Mouse (Mus musculus): ENCODE data around the gene Olfr73. TPM values are rescaled to one million over a fixed set of nuclear protein-coding genes. Genes with fewer than 3 reads are reported as not detected.
"Not testable (repeated sequence)": the region's sequence is repeated elsewhere in the genome, so short reads cannot be mapped to it uniquely, and the experiment has no call there.

The Olfr73 gene
- polyA plus RNA-seq (2014; fragmentation: Nextera tagmentation; extraction: Ambion mirVana): not detected in 2 replicates

DNA sequence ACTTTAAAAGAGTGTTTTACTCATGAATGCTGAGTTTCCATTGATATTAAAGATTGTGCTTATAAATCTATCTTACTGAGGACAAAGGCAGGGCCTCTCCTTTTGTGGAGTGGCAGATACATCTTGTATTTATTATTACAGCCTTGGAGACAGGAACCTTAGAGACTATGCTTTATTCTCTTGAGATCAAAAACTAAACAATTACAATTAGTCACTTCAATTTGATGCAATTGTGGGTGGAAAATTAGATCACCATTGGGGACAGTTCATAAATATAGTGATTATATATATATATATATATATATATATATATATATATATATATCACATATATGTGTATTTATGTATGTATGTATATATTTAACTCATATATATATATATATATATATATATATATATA lies at the start of gene Olfr73:
Gene Olfr73, minus strand, starts transcription at position 101 of the 400 bp plus-strand sequence.
- no peak within 1 kb of the TSS for H3K4me3 ChIP-seq (ENCODE audit: low read depth, low read length)
- H3K4me1 ChIP-seq (replicated peaks; ENCODE audit: control insufficient read depth, insufficient read depth, low read length): no peaks in the 10 kb centered on the region
- H3K36me3 ChIP-seq (ENCODE audit: control insufficient read depth, insufficient read depth, low read length): no peaks in the 10 kb centered on the region

DNA sequence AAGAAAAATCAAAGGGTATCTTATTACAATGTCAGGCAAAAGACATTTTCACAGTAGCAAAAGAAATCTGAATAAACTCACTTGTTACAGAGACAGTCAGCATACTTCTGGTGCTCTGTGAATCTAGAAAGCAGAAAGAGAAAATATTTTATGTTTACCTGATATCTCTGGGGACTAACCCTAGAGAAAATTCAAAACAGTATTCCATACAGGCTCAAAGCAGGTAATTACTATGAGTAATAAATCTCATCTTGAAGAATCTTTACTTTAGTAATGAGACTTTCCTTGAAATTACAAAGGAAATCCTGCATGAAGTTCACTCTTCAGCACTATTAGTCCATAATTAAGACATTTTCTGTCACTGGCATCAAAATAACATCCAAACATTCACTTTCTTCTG lies 34.2 kb upstream of the Olfr73 start, which contains the start of gene Olfr1163:
Gene Olfr1163, minus strand, starts transcription at position 101 of the 400 bp plus-strand sequence.
- Histone ChIP-seq H3K4me2 (ENCODE audit: low read length) (no peak within 1 kb of the TSS), H3K27me3 (replicated peaks; ENCODE audit: control insufficient read depth, insufficient read depth, low read length) (no peaks in the 10 kb centered on the region), H3K9ac (ENCODE audit: low read length) (no peak within 1 kb of the TSS), H3K27ac (ENCODE audit: low read depth) (no peak within 1 kb of the TSS), H3K36me3 (ENCODE audit: control insufficient read depth, insufficient read depth, low read length) (no peaks in the 10 kb centered on the region), H3K4me3 (ENCODE audit: low read depth, low read length) (no peak within 1 kb of the TSS), H3K9me3 (ENCODE audit: control insufficient read depth, low read length) (no peaks in the 10 kb centered on the region), H3K4me1 (replicated peaks; ENCODE audit: control insufficient read depth, insufficient read depth, low read length) (no peaks in the 10 kb centered on the region)
- no peak for ATAC-seq (replicated peaks; ENCODE audit: low FRiP score, low TSS enrichment, low read depth)
- no peak for DNase-seq (ENCODE audit: low spot score)

More for the DNA sequence above, at the start of gene Olfr73:
- Histone ChIP-seq H3K27me3 (replicated peaks; ENCODE audit: control insufficient read depth, insufficient read depth, low read length) (no peaks in the 10 kb centered on the region), H3K9me3 (ENCODE audit: control insufficient read depth, low read length) (no peaks in the 10 kb centered on the region), H3K4me2 (ENCODE audit: low read length) (no peak within 1 kb of the TSS), H3K9ac (ENCODE audit: low read length) (no peak within 1 kb of the TSS), H3K27ac (ENCODE audit: low read depth) (no peak within 1 kb of the TSS)
- no peak for ATAC-seq (replicated peaks; ENCODE audit: low FRiP score, low TSS enrichment, low read depth)
- DNase-seq (ENCODE audit: low spot score): no peak

DNA sequence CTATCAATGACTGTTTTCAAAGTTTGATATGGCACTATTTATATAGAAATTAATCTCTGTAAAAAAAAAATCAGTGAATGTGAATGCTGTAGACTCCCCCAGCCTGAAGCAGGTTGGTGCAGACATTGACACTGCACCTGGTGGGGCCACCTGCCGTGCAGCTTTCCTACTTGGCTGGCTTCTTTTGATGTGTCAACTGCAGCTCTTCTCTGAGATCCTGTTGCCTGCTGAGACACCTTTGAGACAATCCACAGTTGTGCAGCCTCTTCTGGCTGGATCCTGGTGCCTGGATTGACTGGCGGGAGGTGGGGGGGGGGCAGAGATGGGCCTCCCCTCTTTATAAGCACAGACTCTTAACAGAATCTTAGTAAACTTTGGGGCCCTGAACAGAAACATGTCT lies 26.1 kb upstream of the Olfr73 start:
- 91% methylated on average over 2 of the region's 2 CpGs for WGBS
- Histone ChIP-seq H3K4me3 (ENCODE audit: low read depth, low read length) (no peak overlapping the region), H3K4me1 (replicated peaks; ENCODE audit: control insufficient read depth, insufficient read depth, low read length) (no peaks in the 10 kb centered on the region), H3K27ac (ENCODE audit: low read depth) (no peak overlapping the region), H3K36me3 (ENCODE audit: control insufficient read depth, insufficient read depth, low read length) (no peaks in the 10 kb centered on the region), H3K27me3 (replicated peaks; ENCODE audit: control insufficient read depth, insufficient read depth, low read length) (no peaks in the 10 kb centered on the region), H3K9me3 (ENCODE audit: control insufficient read depth, low read length) (no peaks in the 10 kb centered on the region), H3K4me2 (ENCODE audit: low read length) (no peak overlapping the region), H3K9ac (ENCODE audit: low read length) (no peak overlapping the region)
- no peak for DNase-seq (ENCODE audit: low spot score)
- ATAC-seq (replicated peaks; ENCODE audit: low FRiP score, low TSS enrichment, low read depth): no peak

DNA sequence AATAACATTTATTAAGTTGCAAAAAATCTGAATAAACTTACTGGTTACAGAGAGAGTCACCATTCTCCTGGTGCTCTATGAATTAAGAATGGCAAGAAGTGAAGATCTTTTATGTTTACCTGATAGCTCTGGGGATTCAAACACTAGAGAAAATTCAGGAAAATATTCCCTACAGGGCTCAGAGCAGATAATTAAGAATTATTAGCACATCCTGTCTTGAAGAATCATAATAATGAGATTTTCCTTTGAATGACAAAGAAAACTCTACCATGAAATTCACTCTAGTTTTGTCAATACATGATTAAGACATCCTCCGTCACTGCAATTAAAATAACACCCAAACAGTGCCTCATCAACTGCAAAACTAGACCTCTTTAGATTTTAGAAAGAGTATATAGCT lies 13.5 kb upstream of the Olfr73 start, which contains the start of gene Olfr1162:
Gene Olfr1162, minus strand, starts transcription at position 101 of the 400 bp plus-strand sequence.
- no peak within 1 kb of the TSS for H3K4me3 ChIP-seq (ENCODE audit: low read depth, low read length)
- H3K9me3 ChIP-seq (ENCODE audit: control insufficient read depth, low read length): no peaks in the 10 kb centered on the region
- no peak within 1 kb of the TSS for H3K9ac ChIP-seq (ENCODE audit: low read length)
- ATAC-seq (replicated peaks; ENCODE audit: low FRiP score, low TSS enrichment, low read depth) (no peak), DNase-seq (ENCODE audit: low spot score) (no peak)
- no peaks in the 10 kb centered on the region for H3K36me3 ChIP-seq (ENCODE audit: control insufficient read depth, insufficient read depth, low read length)
- no peak within 1 kb of the TSS for H3K4me2 ChIP-seq (ENCODE audit: low read length)
- H3K27me3 ChIP-seq (replicated peaks; ENCODE audit: control insufficient read depth, insufficient read depth, low read length): no peaks in the 10 kb centered on the region
- 83% methylated on average over 1 of the region's 1 CpGs for WGBS
- H3K4me1 ChIP-seq (replicated peaks; ENCODE audit: control insufficient read depth, insufficient read depth, low read length): no peaks in the 10 kb centered on the region
- no peak within 1 kb of the TSS for H3K27ac ChIP-seq (ENCODE audit: low read depth)

DNA sequence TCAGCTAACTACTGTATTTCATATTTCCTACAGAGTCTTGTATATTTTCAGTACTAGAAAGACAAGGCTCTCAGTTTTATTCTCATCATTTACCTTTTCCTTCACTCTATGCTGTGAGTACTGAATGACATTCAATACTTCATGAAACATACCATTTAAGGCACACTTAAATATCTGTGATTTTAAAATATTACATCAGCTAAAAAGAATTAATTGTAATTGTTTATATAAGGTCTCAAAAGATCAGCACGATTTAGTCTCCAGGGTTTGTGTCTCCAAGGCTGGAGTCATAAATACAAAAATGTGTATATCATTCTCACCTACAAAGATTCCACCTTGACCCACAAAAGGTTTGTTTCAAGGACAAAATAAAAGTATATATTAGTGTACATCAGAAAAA lies 15.0 kb downstream of the Olfr73 start, which contains the start of gene Olfr1161:
Gene Olfr1161, plus strand, starts transcription at position 301 of the 400 bp plus-strand sequence.
- 65% methylated on average over 1 of the region's 1 CpGs for WGBS
- H3K27me3 ChIP-seq (replicated peaks; ENCODE audit: control insufficient read depth, insufficient read depth, low read length); H3K4me2 ChIP-seq (ENCODE audit: low read length); H3K4me1 ChIP-seq (replicated peaks; ENCODE audit: control insufficient read depth, insufficient read depth, low read length); H3K27ac ChIP-seq (ENCODE audit: low read depth); ATAC-seq (replicated peaks; ENCODE audit: low FRiP score, low TSS enrichment, low read depth); H3K9ac ChIP-seq (ENCODE audit: low read length); H3K36me3 ChIP-seq (ENCODE audit: control insufficient read depth, insufficient read depth, low read length); H3K9me3 ChIP-seq (ENCODE audit: control insufficient read depth, low read length); H3K4me3 ChIP-seq (ENCODE audit: low read depth, low read length); DNase-seq (ENCODE audit: low spot score): not testable (repeated sequence)

DNA sequence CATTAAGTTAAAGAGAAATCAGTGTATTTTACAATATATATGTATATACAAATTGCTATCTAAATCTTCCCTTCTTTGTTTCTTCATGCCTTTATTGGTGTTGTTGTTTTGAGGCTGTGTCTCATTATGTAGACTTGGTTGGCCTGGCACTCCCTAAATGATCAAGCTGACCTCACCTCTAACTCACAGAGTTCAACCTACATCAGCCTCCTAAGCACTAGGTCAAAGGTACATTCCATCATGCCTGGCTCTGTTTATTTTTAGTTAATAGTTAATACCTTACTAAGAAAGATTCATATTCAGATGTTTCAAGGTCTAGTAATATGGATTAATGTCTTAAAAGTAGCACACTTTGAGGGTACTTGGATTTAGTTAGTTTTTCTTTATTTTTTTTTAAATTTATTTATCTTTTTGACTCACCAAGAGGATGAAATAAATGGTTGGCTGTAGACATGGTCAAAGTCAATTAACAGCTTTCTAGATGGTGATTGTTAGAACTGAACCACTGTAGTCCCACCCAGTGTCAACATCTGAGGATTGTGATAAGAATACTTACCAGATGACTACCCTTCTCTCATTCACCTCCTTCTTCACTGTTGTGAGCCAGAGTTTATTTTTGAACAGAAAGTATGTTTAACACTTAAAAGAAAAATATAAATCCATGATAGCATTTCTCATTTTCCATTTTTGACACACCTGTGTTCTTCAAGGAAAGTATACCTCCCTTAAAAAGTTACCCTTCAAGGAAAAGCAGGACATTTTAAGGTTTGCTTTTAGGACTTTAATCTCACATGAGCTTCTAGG lies 29.8 kb downstream of the Olfr73 start, which contains the start of gene Olfr1160:
Gene Olfr1160, minus strand, starts transcription at position 754 of the 804 bp plus-strand sequence.
- no peak for DNase-seq (ENCODE audit: low spot score)
- Histone ChIP-seq H3K27ac (ENCODE audit: low read depth) (no peak within 1 kb of the TSS), H3K4me2 (ENCODE audit: low read length) (no peak within 1 kb of the TSS), H3K4me1 (replicated peaks; ENCODE audit: control insufficient read depth, insufficient read depth, low read length) (no peaks in the 10 kb centered on the region), H3K4me3 (ENCODE audit: low read depth, low read length) (no peak within 1 kb of the TSS), H3K9me3 (ENCODE audit: control insufficient read depth, low read length) (no peaks in the 10 kb centered on the region), H3K27me3 (replicated peaks; ENCODE audit: control insufficient read depth, insufficient read depth, low read length) (no peaks in the 10 kb centered on the region), H3K9ac (ENCODE audit: low read length) (no peak within 1 kb of the TSS), H3K36me3 (ENCODE audit: control insufficient read depth, insufficient read depth, low read length) (no peaks in the 10 kb centered on the region)
- ATAC-seq (replicated peaks; ENCODE audit: low FRiP score, low TSS enrichment, low read depth): peak; percentile 91

DNA sequence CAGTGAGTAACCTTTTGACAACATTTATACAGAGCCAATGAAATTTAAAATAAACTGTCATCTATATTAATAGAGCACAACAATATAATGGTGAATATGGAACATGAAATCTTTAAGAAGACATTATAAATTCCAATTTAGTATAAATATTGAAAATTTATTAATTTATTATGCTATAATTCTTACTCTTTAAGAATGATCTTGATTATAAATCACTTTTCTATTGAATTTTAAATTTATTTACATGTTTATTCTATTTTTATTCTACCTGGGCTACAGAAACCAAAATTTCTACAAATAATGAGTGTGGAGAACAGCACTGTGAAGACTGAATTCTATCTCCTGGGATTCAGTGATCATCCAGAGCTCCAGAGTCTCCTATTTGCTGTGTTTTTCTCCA lies 47.7 kb downstream of the Olfr73 start, which contains the start of gene Olfr1158:
Gene Olfr1158, plus strand, starts transcription at position 301 of the 400 bp plus-strand sequence.
- H3K4me2 ChIP-seq (ENCODE audit: low read length): no peak within 1 kb of the TSS
- H3K27me3 ChIP-seq (replicated peaks; ENCODE audit: control insufficient read depth, insufficient read depth, low read length): no peaks in the 10 kb centered on the region
- no peak within 1 kb of the TSS for H3K27ac ChIP-seq (ENCODE audit: low read depth)
- no peaks in the 10 kb centered on the region for H3K9me3 ChIP-seq (ENCODE audit: control insufficient read depth, low read length)
- no peak within 1 kb of the TSS for H3K9ac ChIP-seq (ENCODE audit: low read length)
- no peak within 1 kb of the TSS for H3K4me3 ChIP-seq (ENCODE audit: low read depth, low read length)
- ATAC-seq (replicated peaks; ENCODE audit: low FRiP score, low TSS enrichment, low read depth): no peak
- H3K36me3 ChIP-seq (ENCODE audit: control insufficient read depth, insufficient read depth, low read length): no peaks in the 10 kb centered on the region
- no peaks in the 10 kb centered on the region for H3K4me1 ChIP-seq (replicated peaks; ENCODE audit: control insufficient read depth, insufficient read depth, low read length)
- no peak for DNase-seq (ENCODE audit: low spot score)

Measured in intestine, embryonic 14.5 days (tissue).